Mouse (Mus musculus): ENCODE measurements around the gene Fam155a. TPM values are rescaled to one million over a fixed set of nuclear protein-coding genes. Genes with fewer than 3 reads are reported as not detected.
"Not testable (repeated sequence)": the region's sequence is repeated elsewhere in the genome, so short reads cannot be mapped to it uniquely, and the experiment has no call there.

Fam155a gene
- total RNA-seq, 2 experiments from 2014 or later = not detected

DNA sequence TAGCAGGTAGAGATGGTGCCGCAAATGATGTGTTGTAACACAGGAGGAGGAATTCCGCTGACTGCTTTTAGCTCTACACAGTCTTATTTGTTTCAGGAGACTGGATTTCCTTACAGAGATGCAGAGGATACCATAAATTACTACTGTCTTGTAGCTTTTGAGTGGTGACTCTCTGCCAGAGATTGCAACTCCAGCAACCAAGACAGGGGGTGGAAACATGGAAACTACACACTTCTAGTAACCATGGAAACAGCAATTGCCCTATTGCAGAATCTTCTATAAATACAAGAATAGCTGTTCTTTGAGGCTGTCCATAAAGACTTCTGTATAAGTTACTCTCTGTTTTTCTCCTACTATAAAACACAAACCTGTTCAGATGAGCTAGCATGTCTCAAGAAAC is 76.2 kb downstream of the Fam155a start:
- DNase-seq = no peak
- intact Hi-C loops (cut with DNase I) = no loop called here

DNA sequence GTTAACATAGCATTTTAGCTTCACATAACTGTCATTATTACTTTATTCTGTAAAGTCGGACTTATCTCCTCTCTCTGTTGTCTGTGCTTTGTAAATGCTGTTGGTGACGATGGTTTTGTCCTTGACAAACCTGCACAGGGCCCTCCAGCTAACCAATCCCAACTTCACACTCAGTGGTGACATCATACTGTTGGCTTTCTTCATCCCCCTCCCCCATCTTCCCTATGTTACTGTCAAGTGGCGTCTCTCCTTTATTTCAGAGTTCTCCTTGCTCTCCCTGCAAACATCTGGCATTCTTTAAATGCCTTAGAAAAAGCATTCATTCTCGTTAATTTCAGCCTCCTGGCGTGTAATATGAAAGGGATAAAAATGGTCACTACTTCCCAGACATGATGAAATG is 78.6 kb downstream of the Fam155a start:
- intact Hi-C loops (cut with DNase I) = no loop called here
- no peak for DNase-seq

DNA sequence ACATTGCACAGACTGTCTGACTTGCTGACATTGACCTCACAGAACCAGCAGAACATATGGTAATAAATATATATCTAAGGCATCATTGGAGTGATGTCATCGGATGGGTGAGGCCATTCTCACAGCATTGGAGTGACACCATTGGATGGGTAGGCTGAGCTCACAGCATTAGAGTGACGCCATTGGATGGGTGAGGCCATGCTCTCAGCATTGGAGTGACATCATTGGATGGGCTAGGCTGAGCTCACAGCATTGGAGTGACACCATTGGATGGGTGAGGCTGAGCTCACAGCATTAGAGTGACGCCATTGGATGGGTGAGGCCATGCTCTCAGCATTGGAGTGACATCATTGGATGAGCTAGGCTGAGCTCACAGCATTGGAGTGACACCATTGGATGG is 110.9 kb downstream of the Fam155a start:
- intact Hi-C loops (cut with DNase I); DNase-seq: not testable (repeated sequence)

DNA sequence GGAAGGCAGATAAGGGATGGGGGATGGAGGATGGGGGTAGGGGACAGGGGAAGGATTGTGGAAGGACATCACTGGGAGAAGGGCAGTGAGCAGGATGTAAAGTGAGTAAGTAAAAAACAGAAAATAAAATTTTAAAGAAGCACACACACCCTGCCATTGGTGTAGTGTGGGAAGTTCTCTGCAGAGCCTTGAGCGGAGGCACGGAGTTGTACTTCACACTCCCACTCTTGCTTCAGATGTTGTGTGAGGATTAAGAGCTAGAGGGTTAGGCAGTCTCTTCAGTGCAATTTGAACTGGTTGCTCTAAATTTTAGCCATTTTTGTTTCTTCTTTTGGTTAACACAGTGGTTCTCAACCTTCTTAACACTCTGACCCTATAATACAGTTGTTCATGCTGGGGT is 114.1 kb downstream of the Fam155a start:
- intact Hi-C loops (cut with DNase I) = no loop called here

DNA sequence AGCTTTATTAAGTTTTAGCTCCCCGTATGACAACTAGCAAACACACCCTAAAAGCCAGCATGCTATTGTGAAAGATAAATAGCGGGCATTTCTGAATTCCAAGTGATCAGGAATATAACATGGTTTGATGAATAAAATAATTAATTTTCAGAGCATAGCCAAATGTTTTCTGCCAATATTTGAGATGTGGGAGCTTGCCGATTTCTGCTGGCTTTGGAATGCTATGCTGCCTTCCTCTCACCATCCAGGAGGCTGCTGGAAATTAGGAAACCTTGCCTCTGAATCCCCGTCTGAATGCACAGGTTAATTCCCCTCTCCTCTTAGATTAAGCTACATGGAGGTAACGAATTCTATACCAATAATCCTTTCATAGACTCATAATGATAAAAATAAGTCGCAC is 116.1 kb downstream of the Fam155a start:
- DNase-seq = no peak
- intact Hi-C loops (cut with DNase I) = no loop called here

More for the DNA sequence above, 114.1 kb downstream of the Fam155a start:
- no peak for DNase-seq

DNA sequence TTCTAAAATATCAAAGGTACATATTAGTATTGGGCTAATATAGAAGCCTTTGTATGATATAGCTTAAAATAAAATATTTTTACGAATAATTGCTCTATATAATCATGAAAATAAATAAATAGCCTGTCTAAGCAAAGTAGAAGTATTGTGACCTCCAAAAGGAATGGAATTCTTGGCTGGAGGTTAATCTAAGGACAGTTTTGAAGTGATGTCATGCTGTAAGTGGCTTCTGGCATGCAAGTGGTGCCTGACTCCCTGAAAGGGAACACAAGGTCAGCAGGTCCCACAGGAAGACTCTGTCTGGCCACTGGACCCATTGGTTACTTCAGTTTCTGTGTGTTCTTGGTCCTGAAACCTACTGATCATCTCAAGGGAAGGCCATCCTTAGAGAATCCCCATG is 117.3 kb downstream of the Fam155a start:
- peak; percentile 33 to 46 for DNase-seq
- intact Hi-C loops (cut with DNase I) = no loop called here

DNA sequence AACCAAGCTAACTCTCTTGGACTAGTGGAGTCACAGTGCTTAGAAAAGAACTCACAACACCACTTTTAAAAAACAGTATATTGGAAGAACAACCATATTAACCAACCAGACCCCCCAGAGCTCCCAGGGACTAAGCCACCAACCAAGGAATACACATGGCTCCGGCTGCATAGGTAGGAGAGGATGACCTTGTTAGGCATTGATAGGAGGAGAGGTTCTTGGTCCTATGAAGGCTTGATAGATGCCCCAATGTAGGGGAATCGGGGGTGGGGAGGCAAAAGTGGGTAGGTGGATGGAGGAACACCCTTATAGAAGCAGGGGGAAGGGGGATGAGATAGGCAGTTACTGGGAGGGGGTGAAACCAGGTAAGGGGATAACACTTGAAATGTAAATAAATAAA is 132.8 kb downstream of the Fam155a start:
- intact Hi-C loops (cut with DNase I) = no loop called here
- no peak for DNase-seq

DNA sequence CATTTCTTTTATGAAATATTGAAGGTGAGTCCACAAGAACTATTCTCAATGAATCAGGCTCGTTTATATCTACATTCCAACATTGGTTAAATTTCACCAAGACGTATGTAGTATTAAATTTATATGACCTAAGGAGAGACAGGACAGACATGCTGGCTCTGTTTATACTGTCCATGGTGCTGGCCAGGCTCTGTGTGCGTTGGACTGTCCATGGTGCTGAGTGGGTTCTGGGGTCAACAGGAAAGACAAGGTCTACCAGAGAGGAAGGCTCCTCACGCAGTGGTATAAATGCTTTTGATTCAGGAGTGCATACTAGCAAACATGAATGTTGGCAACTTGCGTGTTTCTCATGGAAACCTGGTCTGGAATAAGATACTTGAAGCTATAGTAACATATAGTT is 135.7 kb downstream of the Fam155a start:
- DNase-seq = peak; percentile 48 to 57
- intact Hi-C loops (cut with DNase I) = no loop called here

DNA sequence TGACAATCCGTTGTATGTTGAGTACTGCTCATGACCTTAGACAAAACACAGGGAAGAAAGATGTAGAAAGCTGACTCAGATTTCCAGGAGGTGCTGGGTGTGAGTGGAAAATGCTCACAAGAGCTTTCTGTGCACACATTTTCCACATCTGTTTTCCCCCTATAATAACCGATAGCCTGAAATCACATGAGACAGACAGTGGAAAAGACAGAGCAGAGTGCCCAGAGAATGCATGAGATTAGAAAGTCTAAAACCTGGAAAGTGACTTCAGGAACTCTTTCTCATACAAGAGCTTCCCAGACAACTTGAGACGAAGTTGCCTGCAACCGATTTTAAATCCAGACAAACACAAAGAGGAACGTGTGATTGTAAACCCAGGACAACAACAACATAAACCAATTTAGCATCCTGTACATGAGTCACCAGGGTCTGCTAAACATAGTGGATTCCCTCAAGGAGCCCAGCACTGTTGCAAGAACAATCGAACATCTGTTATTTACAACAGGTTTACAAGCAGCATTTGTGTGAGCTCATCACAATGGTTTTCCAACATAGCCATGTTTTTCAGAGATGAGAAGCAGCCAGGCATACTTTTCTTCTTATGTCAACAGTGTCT is 163.8 kb downstream of the Fam155a start:
- intact Hi-C loops (cut with DNase I) = no loop called here
- no peak for DNase-seq

DNA sequence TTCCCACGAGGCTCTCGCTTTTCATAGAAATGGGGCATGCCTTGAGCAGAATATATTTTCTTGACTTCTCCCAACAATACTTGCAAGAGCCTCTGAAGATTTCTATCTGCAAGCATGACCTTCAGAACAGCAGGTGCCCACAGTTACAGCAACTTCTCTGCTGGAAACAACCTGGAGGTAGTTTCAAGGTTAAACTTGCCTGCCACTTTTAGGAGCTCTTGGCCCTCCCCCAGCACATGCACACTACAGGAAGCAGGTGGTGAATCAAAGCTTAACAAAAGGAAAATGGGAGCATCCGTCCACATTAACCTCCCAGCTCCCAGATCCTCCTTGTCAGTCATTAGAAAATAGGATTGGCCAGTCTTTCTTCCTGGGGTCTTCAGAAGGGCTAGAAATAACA is 175.0 kb downstream of the Fam155a start:
- DNase-seq = no peak
- intact Hi-C loops (cut with DNase I) = no loop called here

DNA sequence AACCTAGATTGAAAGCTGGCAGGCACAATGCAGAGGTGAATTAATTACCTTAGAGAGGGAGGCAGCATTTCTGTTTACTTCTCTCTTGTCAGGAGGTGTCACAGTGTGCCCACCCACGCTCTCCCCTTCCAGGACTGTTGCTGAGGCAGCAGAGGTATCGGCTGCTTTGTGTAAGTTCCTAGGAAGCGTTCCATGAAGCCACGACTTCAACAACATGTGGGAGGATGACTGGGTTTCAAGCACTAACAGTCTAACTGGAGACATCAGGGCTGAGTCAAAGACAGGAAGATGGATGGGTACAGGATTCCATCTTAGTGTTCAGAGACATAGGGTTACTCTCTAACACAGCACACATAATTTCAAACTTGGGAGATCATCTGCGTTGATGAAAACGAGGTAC is 189.1 kb downstream of the Fam155a start:
- intact Hi-C loops (cut with DNase I) = loop anchor here (5.0 kb wide), 1 partner anchor 235 kb away; no protein-coding TSS in a partner anchor
- DNase-seq = no peak

DNA sequence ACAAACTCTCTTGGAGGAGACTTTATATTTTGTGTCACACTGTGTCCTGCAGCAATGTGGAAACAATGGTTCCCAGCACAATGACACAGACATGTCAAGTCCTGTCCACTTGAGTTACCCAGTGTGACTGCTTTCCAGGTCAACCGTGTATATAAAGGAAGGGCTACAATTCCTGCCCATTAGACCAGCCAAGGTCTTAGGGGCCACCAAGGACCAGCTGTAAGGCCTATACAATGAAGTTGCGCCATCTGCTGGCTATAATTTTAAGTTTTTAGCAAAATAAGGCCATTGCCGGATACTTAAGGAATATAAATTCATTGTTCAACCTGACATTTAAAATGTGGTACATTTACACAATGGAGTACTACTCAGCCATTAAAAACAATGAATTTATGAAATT is 190.8 kb downstream of the Fam155a start:
- DNase-seq = peak in 1 of 2 experiments; percentile 2
- intact Hi-C loops (cut with DNase I) = loop anchor here (5.0 kb wide), 1 partner anchor 233 kb away; no protein-coding TSS in a partner anchor

DNA sequence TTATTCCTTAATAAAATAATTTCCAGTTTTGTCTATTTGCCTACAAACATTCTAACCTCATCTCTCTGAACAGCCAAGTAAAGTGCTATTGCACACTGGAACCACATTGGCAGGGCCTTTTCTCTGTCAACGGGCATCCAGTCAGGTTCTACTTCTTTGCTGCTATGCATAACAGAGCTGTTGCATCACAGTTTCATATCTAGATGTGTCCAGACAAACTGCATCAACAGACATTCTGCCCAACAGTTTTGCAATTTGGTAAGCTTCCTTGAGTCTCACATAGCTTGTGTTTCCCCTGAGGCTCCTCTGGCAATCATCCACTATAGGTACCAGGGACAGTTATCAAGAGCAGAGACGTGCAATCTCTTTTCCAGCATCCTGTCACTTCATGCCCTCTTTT is 199.0 kb downstream of the Fam155a start:
- intact Hi-C loops (cut with DNase I) = no loop called here
- DNase-seq = no peak

DNA sequence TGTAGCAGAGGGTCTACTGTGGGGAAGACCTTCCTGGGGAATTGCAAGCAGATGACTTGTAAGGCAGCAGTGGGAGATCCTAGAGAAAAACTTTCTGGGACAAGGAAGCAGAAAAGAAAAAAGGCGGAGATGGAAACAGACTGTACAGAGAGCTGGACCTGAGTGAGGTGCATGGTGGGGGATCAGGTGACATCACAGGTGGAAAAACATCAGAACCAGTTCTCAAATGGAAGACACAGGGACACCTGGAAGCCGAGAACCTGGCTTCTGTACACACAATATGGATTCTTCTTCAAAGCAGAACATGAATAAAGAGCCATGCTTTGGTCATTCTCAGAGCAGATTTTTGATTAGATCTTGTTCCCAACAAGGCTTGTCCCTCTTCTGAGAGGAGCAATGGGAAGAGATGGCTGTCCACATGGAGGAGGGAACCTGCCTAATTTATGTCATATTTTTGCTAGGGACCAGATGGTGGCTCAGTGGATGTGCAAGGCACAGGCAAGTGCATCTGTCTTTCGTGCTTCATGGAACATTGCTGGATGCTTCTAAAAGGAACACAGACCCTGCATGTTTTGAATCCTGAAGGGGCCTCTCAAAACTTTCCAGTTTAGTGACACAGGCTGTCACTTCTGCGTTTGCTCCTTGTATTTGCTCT is 201.3 kb downstream of the Fam155a start:
- intact Hi-C loops (cut with DNase I) = no loop called here

DNA sequence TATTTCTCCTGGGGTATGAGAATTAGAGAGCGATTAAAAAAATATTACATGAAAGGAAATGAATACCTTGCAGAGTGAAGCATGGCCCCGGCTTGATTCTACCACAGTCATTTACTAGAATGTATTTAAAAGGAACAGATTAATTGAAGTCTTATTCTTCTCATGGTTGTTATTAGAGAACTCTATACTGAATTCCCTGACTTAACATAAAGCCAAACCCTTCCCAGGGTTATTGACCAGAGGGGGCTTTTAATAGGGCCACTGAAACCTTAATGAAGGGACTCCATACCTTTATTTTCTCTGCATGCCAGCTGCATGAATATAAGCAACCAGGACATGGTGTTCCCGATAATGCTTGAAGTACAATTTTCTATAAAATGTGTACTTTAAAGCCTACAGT is 221.8 kb downstream of the Fam155a start:
- intact Hi-C loops (cut with DNase I) = no loop called here

More for the DNA sequence above, 201.3 kb downstream of the Fam155a start:
- no peak for DNase-seq

DNA sequence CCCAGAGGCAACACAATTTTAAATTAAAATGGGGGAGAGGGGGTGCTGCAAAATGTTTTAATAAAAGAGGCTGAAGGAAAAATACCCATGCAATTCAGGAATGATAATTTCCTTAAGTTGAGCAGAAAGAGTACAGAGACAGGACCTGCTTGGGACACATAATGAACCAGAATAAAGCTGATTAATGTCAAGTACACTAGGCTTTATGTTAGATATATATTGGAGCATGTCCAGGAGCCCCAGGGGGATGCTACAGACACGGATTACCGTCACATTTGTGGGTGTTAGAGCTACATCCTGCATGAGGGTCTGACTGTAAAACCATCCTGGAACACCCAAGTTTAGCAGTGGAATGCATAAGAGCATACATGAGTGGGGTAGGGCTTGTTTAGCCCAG is 223.4 kb downstream of the Fam155a start:
- no peak for DNase-seq
- intact Hi-C loops (cut with DNase I) = no loop called here

More for the DNA sequence above, 221.8 kb downstream of the Fam155a start:
- no peak for DNase-seq

DNA sequence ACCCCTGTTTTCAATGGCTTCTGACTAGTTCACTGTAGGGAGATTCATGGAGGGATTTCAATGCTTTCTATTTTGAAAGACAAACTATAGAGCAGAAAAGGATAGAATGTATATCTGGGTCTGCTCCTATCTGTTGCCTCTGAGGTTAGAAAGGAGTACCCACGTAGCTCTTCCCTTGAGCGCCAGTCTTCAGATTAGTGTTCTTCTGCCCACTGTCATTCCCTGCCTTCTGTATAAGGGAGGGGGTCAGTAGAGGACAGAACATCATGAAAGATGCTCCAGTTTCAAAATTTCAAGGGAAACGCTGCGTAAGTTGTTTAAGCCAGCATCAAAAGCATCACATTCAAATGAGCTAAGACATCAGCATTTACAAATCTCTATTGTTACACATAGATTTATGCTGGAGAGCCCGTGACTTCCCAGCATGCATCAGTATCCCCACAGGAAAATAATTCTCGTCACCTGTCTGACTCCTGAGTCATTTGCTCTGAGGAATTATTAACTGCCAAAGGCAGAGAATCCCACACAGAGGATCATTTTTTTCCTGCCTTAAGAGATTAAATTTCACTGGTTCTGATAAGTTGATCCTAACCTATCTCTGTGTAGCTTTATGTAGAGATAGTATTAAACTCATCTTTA is 223.9 kb downstream of the Fam155a start:
- no peak for DNase-seq
- intact Hi-C loops (cut with DNase I) = no loop called here

DNA sequence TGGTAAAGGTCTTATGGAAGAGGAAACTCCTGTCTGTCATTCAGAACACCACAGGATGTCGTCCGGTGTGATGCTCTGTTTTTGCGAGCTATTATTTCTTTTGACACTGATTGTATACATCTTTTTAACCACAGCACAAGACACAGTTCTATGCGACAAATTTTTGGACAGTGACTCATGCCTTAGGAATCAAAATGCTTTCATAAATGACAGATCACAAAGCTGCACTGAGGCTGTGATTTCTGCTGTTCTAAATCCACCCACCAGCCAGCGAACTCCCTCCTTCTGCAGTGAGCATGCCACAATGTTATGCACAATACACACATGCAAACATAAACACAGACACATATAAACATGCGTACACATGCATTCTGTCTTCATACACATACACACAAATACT is 224.5 kb downstream of the Fam155a start:
- intact Hi-C loops (cut with DNase I) = no loop called here

DNA sequence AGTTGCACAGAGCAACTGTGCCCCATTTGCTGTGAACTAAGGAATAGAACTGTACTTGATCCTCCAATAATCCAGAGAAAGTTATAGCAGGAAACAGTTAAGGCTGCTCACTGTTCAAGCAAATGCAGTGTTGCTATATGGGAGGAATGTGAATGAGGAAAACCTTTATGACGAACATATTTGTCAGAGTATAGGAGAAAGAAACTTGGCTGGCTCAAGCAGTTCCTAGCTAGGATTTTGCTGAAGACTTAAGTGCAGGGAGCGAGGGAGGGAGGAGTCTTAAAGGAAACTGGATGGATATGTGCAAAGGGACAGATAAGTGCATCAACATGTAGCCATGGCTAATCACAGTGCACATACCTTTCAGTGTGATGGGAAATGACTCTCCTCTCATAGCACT is 225.3 kb downstream of the Fam155a start:
- intact Hi-C loops (cut with DNase I) = no loop called here
- no peak for DNase-seq

More for the DNA sequence above, 224.5 kb downstream of the Fam155a start:
- no peak for DNase-seq

DNA sequence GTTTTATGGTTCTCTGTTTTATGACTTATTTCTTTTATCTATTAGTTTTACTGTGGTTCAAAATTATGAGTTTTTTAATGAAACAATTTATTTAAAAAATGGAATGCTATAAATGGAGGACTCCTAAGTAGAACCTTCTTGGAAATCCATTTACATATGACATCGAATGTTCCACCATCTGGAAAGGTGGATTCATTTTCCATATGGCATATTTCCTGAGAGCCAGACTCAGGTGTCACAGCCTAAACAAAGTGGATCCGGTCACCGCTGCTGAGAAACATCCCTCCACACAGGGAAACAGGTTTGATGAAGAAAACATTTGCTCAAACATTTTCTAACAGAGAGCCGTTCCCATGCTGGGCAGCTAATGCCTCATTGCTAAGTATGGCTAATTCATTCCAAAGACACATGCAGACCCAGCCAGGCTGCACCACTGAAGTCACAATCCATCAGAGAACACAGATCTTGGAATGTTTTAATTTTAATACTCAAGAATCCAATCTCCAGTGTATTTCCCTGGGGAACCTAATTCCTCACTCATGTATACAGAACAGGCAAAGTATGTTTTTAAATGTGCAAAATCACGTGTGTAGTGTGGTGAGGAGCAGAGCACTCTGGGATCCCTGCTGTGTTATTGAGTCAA is 235.1 kb downstream of the Fam155a start:
- DNase-seq = no peak
- intact Hi-C loops (cut with DNase I) = no loop called here

DNA sequence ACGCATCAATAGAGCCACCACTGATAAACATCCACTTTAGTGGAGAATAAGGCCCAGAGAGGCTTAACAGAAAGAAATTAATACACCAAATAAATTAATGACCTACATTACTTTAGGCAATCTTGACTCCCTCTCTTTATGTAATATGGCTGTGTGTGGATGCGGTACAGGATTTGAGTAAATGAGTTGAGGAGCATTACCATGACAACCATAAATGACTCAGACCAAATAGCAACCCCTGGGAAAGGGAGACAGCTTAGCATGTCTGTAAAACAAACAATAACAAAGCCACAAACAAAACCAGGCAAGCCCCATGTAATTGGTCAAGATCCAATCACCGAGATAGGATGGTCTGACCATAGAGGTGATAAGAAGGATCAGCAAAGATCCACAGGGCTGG is 244.4 kb downstream of the Fam155a start:
- no peak for DNase-seq
- intact Hi-C loops (cut with DNase I) = no loop called here

DNA sequence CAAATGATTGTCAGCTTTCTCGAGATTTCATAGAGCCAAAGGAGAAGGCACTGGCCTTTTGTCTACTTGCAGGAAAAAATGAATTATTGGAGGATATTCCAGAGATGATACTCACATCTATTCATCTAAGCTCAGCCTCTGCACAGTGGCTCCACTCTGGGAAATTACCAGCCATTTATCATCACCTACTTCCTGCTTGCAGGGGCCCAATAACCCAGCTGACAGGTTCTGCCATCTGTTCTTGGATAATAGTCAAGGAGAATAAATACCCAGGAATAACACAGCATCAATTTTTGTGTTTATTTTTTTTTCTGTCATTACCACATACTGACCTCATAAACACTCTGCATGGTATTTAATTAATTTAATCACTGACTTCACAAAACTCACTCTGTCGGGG is 249.4 kb downstream of the Fam155a start:
- DNase-seq = no peak
- intact Hi-C loops (cut with DNase I) = no loop called here

Measured in heart, postnatal 10 days (tissue).